Mouse (Mus musculus) adrenal gland, postnatal 36 days (tissue): ENCODE data around the gene Sgsm1. TPM values are rescaled to one million over a fixed set of nuclear protein-coding genes. Genes with fewer than 3 reads are reported as not detected.

Source experiments
- microRNA-seq: library from miRNA; unstranded; fragments of <30 nt; microRNA quantifications from one replicate; pipeline ENCODE4 v1.2.0, GENCODE M21; 2021
- total RNA-seq, 2 experiments: library from RNA; stranded (reverse); gene quantifications; 2 replicates each; pipeline ENCODE4 v1.2.3; 2021

The Sgsm1 gene
- total RNA-seq, 2 experiments from 2014 or later = 7.7 to 8.2 TPM

Small RNA genes lying within 50 kb of the gene (microRNA-seq; reads per million reads assigned to microRNA genes)
- gene Mir7229 (not detected), gene Mir7230 (not detected)

Other genes with a start within 250 kb of the Sgsm1 start
- not detected for gene Crybb2, start 240.7 kb downstream of the Sgsm1 start, total RNA-seq
- gene Crybb3, start 229.2 kb downstream of the Sgsm1 start, total RNA-seq = 1 to 10 TPM in 1 of 2 experiments, not detected in 1; 1.9 TPM
- gene 2900026A02Rik, start 89.5 kb downstream of the Sgsm1 start, total RNA-seq = 10 to 100 TPM; 13.2 to 18.5 TPM
- not detected for gene Tmem211, start 83.9 kb downstream of the Sgsm1 start, total RNA-seq
- gene Aym1, start 46.5 kb upstream of the Sgsm1 start, total RNA-seq = not detected
- 1 to 10 TPM; 2.7 to 4.6 TPM for gene Wscd2, start 179.5 kb upstream of the Sgsm1 start, total RNA-seq